Mouse (Mus musculus) brain, embryonic 14.5 days (tissue): Measurements from ENCODE around the gene Ms4a4d. TPM values are rescaled to one million over a fixed set of nuclear protein-coding genes. Genes with fewer than 3 reads are reported as not detected.

Source experiments
- DNase-seq: peaks from one replicate; pipeline ENCODE4 v3.0.0-alpha.2; 2011; ENCODE audit warnings: low read depth
- CTCF ChIP-seq: fragments of 200-500 bp; IDR thresholded peaks from 2 replicates; pipeline ENCODE4 v1.5.1; 2012; ENCODE audit warnings: inconsistent platforms, mild to moderate bottlenecking, moderate library complexity, borderline replicate concordance; ENCODE audit not compliant: insufficient read depth, insufficient read length; ENCODE audit errors: extremely low read depth
- POLR2A ChIP-seq: fragments of 200-500 bp; IDR thresholded peaks from 2 replicates; pipeline ENCODE4 v1.6.1; 2012; ENCODE audit warnings: mild to moderate bottlenecking, inconsistent platforms, borderline replicate concordance; ENCODE audit not compliant: poor library complexity, insufficient read depth, insufficient read length, severe bottlenecking; ENCODE audit errors: extremely low read depth
- polyA plus RNA-seq: library from polyadenylated mRNA; depleted of rRNA; stranded (reverse); fragments of >200 nt; gene quantifications from 2 replicates; pipeline ENCODE4 v1.2.3, GENCODE M21; 2012; rRNA removed

Gene Ms4a4d
- polyA plus RNA-seq, 1 experiment, result not detected

DNA sequence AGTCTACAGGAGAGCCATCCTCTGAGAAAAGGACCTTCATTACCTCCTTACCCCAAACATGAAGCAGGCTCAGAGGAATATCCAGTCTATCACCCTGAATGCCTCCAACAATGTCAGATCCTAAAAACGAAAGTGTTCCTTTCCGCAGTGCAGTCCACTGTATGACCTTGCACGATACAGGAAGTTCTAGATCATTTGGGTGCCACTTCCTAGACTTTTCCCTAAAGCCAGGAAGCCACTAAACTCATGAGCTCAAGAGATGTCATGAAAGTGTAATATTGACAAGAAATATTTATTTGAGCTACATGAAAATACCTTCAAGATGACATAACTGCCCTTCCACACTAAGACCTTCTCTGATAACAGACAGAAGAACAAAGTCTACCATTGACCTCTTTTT lies 64.7 kb downstream of the Ms4a4d start:
- no peak for DNase-seq

DNA sequence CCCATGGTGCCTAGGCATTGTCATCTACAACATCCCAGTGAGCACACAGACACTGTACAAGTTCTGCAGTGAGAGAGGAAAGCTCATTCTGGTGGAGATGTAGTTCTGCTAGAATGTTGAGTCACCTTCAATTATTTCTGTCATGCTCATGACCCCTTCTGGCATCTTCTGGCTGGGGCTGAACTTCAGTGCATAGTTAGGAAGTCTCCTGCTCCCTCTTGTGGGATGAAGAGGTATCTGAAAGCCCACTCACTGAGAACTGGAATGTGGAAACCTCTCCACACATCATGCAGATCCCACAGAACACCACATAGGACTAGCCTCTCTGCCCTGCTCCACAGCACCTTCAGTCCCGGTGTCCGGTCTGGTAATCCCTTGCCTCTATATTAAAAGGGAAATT lies 65.4 kb downstream of the Ms4a4d start:
- peak; percentile 5 for DNase-seq
- TF ChIP-seq POLR2A (no peak), CTCF (peak; percentile 23; the same call in 1 of the 2 replicates)

More for the DNA sequence above, 64.7 kb downstream of the Ms4a4d start:
- no peak for TF ChIP-seq POLR2A
- no peak for TF ChIP-seq CTCF

DNA sequence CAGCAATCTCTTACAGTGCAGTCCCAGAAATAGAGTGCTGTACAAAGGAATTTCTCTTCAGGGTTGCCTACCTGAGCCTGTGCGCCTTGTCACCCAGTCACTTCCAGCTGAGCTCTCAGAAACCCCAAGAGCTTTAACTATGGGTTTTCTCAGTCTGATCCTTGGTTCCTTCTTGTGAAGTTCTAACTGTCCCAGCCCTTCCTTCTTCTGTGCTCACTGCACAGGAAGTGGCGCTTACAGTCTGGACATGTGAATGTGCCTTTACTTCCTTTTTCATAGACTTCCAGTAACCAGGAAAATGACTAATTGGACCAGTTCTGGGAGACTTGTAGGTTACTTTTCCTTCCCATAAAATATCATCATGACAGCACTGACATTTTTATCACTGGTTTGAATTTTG lies 68.0 kb downstream of the Ms4a4d start, which contains the start of gene Ms4a6d:
Gene Ms4a6d (minus strand): TSS at position 247 of the 400 bp plus-strand sequence.
- TF ChIP-seq CTCF (no peak), POLR2A (no peak)
- DNase-seq, result no peak

Other genes starting within 250 kb of the Ms4a4d start
- 0.15 and 0.18 TPM in 2 replicates for gene Ms4a14, start 222.3 kb upstream of the Ms4a4d start, polyA plus RNA-seq
- 0.86 and 1.9 TPM in 2 replicates for gene Ms4a7, start 200.7 kb upstream of the Ms4a4d start, polyA plus RNA-seq
- gene Ms4a4a, start 161.3 kb upstream of the Ms4a4d start, polyA plus RNA-seq, result 0.25 and 0.38 TPM in 2 replicates
- gene Ms4a4c, start 132.0 kb upstream of the Ms4a4d start, polyA plus RNA-seq, result 0.06 and 0.12 TPM in 2 replicates
- gene Ms4a4b, start 93.2 kb upstream of the Ms4a4d start, polyA plus RNA-seq, result not detected in 2 replicates
- gene Ms4a6c, start 67.4 kb upstream of the Ms4a4d start, polyA plus RNA-seq, result 1.4 and 1.6 TPM in 2 replicates
- 0.13 TPM in 1 of 2 replicates, not detected in the other for gene Gm8369, start 50.9 kb upstream of the Ms4a4d start, polyA plus RNA-seq
- 1.7 and 2.7 TPM in 2 replicates for gene Ms4a6b, start 20.3 kb upstream of the Ms4a4d start, polyA plus RNA-seq
- gene Ms4a6d, start 68.0 kb downstream of the Ms4a4d start, polyA plus RNA-seq, result 1.7 TPM in 2 replicates
- 0.11 and 0.14 TPM in 2 replicates for gene Ms4a2, start 86.9 kb downstream of the Ms4a4d start, polyA plus RNA-seq
- gene Ms4a3, start 104.0 kb downstream of the Ms4a4d start, polyA plus RNA-seq, result not detected in 2 replicates
- gene Oosp2, start 123.8 kb downstream of the Ms4a4d start, polyA plus RNA-seq, result not detected in 2 replicates
- not detected in 2 replicates for gene Oosp1, start 154.3 kb downstream of the Ms4a4d start, polyA plus RNA-seq
- gene Oosp3, start 160.3 kb downstream of the Ms4a4d start, polyA plus RNA-seq, result not detected in 2 replicates
- gene Gif, start 210.8 kb downstream of the Ms4a4d start, polyA plus RNA-seq, result not detected in 2 replicates
- 28.6 and 31.2 TPM in 2 replicates for gene Mrpl16, start 233.6 kb downstream of the Ms4a4d start, polyA plus RNA-seq